Mouse (Mus musculus): ENCODE data around the gene Mastl. TPM values are rescaled to one million over a fixed set of nuclear protein-coding genes. Genes with fewer than 3 reads are reported as not detected.
A peak's percentile ranks its signal among the peaks of the same experiment; 100 is the strongest.

Mastl gene
- polyA plus RNA-seq, 1 experiment from 2014 or later: 2.7 TPM

- no peak for TF ChIP-seq CTCF (IDR thresholded peaks at IDR 0.05; ENCODE audit: low read depth)
- H3K4me1 ChIP-seq (replicated peaks; ENCODE audit: control insufficient read depth, insufficient read depth, low read length): no peaks in the 10 kb centered on the region
- 0 out of 2 replicates have a peak, but pooled peaks cover under 1% of the 10 kb centered on the region for H3K36me3 ChIP-seq (ENCODE audit: control insufficient read depth, insufficient read depth)
- peak overlapping the region; percentile 62 for H3K4me3 ChIP-seq (ENCODE audit: low read depth, low read length)
- H3K9me3 ChIP-seq (ENCODE audit: control insufficient read depth): no peaks in the 10 kb centered on the region
- H3K4me2 ChIP-seq (replicated peaks; ENCODE audit: low read depth): peak overlapping the region; percentile 99
- no peaks in the 10 kb centered on the region for H3K27me3 ChIP-seq (replicated peaks; ENCODE audit: control insufficient read depth, insufficient read depth, low read length)
- H3K9ac ChIP-seq (ENCODE audit: low read depth, low read length): peak overlapping the region; percentile 65
- WGBS: under 1% methylated on average over 21 of the region's 21 CpGs
- ATAC-seq: peak; percentile 59
- H3K27ac ChIP-seq (ENCODE audit: low read depth, low read length): peak overlapping the region; percentile 95
Measured at GRCm38 (mm10) chr2:23068370-23068737, 87.5 kb downstream of the Mastl start.

GRCm38 (mm10) chr2:23067552-23068369, 88.1 kb downstream of the Mastl start, which contains the start of gene Acbd5:
Gene Acbd5, plus strand, starts transcription at chr2:23068167.
- peak within 1 kb of the TSS; percentile 99 for H3K4me2 ChIP-seq (replicated peaks; ENCODE audit: low read depth)
- H3K4me1 ChIP-seq (replicated peaks; ENCODE audit: control insufficient read depth, insufficient read depth, low read length): no peaks in the 10 kb centered on the region
- WGBS: 1% methylated on average over 34 of the region's 34 CpGs
- no peaks in the 10 kb centered on the region for H3K27me3 ChIP-seq (replicated peaks; ENCODE audit: control insufficient read depth, insufficient read depth, low read length)
- peak; percentile 96 for ATAC-seq
- no peak for TF ChIP-seq CTCF (IDR thresholded peaks at IDR 0.05; ENCODE audit: low read depth)
- H3K4me3 ChIP-seq (ENCODE audit: low read depth, low read length): peak within 1 kb of the TSS; percentile 62
- H3K9me3 ChIP-seq (ENCODE audit: control insufficient read depth): no peaks in the 10 kb centered on the region
- peak within 1 kb of the TSS; percentile 95 for H3K27ac ChIP-seq (ENCODE audit: low read depth, low read length)
- peak within 1 kb of the TSS; percentile 65 for H3K9ac ChIP-seq (ENCODE audit: low read depth, low read length)
- H3K36me3 ChIP-seq (ENCODE audit: control insufficient read depth, insufficient read depth): no peaks in the 10 kb centered on the region

Other genes starting within 250 kb of the Mastl start
- gene Abi1, start 115.8 kb downstream of the Mastl start, polyA plus RNA-seq (2015; fragmentation: Nextera tagmentation; extraction: Ambion mirVana): 37.4 and 38.1 TPM in 2 replicates
- 24.7 and 25.1 TPM in 2 replicates for gene Acbd5, start 87.9 kb downstream of the Mastl start, polyA plus RNA-seq (2015; fragmentation: Nextera tagmentation; extraction: Ambion mirVana)
- 39.0 and 40.1 TPM in 2 replicates for gene Yme1l1, start 345 bp upstream of the Mastl start, polyA plus RNA-seq (2015; fragmentation: Nextera tagmentation; extraction: Ambion mirVana)
- gene 4931423N10Rik, start 51.5 kb upstream of the Mastl start, polyA plus RNA-seq (2015; fragmentation: Nextera tagmentation; extraction: Ambion mirVana): not detected in 2 replicates
- gene Nxph2, start 165.2 kb upstream of the Mastl start, polyA plus RNA-seq (2015; fragmentation: Nextera tagmentation; extraction: Ambion mirVana): 0.47 and 0.52 TPM in 2 replicates